Mouse (Mus musculus) heart, embryonic 15.5 days (tissue): Measurements from ENCODE around the gene Trpt1. TPM values are rescaled to one million over a fixed set of nuclear protein-coding genes. Genes with fewer than 3 reads are reported as not detected.
A peak's percentile ranks its signal among the peaks of the same experiment; 100 is the strongest.

Experiments
- ATAC-seq: fragments of 200-750 bp; cut with Nextera tagmentation; replicated peaks from 2 replicates; pipeline ENCODE4 v1.8.0; 2017; ENCODE audit warnings: low read depth, moderate TSS enrichment; ENCODE audit not compliant: insufficient number of reproducible peaks, insufficient read depth, low FRiP score
- H3K27ac ChIP-seq: fragments of 300-500 bp; sonication (generic); 2 replicates; pipeline ENCODE4 v1.5.1; 2015; ENCODE audit warnings: mild to moderate bottlenecking, inconsistent platforms
- H3K27me3 ChIP-seq: fragments of 300-500 bp; sonication (generic); 2 replicates; pipeline ENCODE4 v1.6.1; 2015; ENCODE audit warnings: inconsistent platforms
- H3K36me3 ChIP-seq: fragments of 300-500 bp; sonication (generic); 2 replicates; pipeline ENCODE4 v1.6.1; 2015; ENCODE audit warnings: mild to moderate bottlenecking, inconsistent platforms
- H3K4me1 ChIP-seq: fragments of 300-500 bp; sonication (generic); replicated peaks from 2 replicates; pipeline ENCODE4 v1.6.1; 2015; ENCODE audit warnings: inconsistent platforms
- H3K4me2 ChIP-seq: fragments of 300-500 bp; sonication (generic); 2 replicates; pipeline ENCODE4 v1.6.1; 2015; ENCODE audit warnings: inconsistent platforms, mild to moderate bottlenecking, moderate library complexity
- H3K4me3 ChIP-seq: fragments of 300-500 bp; sonication (generic); 2 replicates; pipeline ENCODE4 v1.5.1; 2015; ENCODE audit warnings: mild to moderate bottlenecking, inconsistent platforms
- H3K9ac ChIP-seq: fragments of 300-500 bp; sonication (generic); 2 replicates; pipeline ENCODE4 v1.6.1; 2015; ENCODE audit warnings: mild to moderate bottlenecking, inconsistent platforms
- H3K9me3 ChIP-seq: fragments of 300-500 bp; sonication (generic); replicated peaks from 2 replicates; pipeline ENCODE4 v1.6.1; 2016; ENCODE audit warnings: inconsistent platforms
- WGBS: fragments of 180-500 bp; shearing (Covaris S2); methylation state at CpG from one replicate; pipeline ENCODE4 v1.1.7; 2015; ENCODE audit warnings: mixed read lengths; 5-methylcytosine and 5-hydroxymethylcytosine counted together
- polyA plus RNA-seq: library from polyadenylated mRNA; unstranded; fragments of >200 nt; fragmentation: Nextera tagmentation; extraction: Ambion mirVana; gene quantifications from 2 replicates; pipeline ENCODE4 v1.2.1, GENCODE M21; 2015

Trpt1 gene
- polyA plus RNA-seq, 1 experiment from 2014 or later, result 17.4 TPM

DNA sequence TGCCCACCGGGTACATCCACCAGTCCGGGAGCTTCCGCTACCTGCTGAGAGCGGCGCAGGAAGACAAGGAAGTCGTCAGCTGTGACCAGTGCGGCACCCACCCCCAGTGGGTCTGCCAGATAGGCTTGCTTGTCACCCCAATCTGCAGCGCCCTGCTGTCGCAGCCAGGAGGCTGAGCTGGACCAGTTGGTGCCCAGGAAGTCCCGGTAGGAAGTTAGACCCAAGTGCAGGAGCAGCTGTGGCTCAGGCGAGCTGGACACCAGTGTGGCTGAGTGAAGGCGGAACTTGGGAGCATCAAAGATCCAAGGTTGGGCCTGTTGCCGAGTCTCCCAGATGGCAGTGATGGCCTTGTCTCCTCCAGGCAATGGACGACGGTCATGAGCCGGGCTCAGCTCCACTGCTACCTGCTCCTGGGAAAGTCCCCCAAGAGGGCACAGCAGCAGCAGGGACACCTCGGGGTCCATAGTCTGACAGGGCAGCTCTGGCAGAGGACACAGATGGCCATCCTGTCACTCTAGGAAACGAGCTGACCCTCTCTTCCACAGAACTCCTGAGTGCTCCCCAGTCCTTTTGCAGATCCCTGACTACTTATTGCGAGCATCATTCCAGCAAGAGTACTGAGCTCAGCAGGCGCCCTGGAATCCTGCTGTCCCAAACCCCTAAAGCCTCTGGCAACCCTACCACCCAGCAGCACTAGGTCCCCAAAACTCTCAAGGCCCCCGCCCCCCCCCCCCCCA, 508 bp upstream of the Trpt1 start:
- Histone ChIP-seq H3K4me2 (peak overlapping the region; percentile 85), H3K9ac (peak overlapping the region; percentile 82), H3K4me3 (peak overlapping the region; percentile 67), H3K27ac (peak overlapping the region; percentile 70), H3K4me1 (peaks cover 47% of the 10 kb centered on the region), H3K27me3 (no peaks in the 10 kb centered on the region), H3K36me3 (peaks cover 22% of the 10 kb centered on the region), H3K9me3 (no peaks in the 10 kb centered on the region)
- no peak for ATAC-seq
- 41% methylated on average over 21 of the region's 21 CpGs for WGBS

DNA sequence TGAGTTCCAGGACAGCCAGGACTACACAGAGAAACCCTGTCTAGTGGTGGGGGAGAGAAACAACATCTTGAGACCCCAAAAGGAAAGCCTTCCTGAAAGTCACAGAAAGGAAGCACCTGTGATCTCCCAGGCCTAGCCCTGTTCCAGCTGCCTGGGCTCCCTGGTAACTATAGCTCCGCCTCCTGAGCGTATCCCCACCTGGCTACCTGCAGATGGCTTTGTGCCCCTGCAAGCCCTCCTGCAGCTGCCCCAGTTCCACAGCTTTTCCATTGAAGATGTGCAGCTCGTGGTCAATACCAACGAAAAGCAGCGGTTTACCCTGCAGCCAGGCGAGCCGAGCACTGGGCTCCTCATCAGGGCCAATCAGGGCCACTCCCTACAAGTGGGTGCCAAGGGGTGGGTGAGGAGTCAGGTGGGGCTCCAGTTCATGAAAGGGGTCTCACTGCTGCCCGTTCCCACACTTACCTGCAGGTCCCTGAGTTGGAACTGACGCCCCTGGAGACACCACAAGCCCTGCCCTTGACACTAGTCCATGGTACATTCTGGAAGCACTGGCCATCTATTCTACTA, 1.9 kb downstream of the Trpt1 start:
- Histone ChIP-seq H3K9ac (no peak overlapping the region), H3K9me3 (no peaks in the 10 kb centered on the region), H3K4me2 (peak overlapping the region; percentile 85; the same call in 1 of the 2 replicates), H3K27me3 (no peaks in the 10 kb centered on the region), H3K4me3 (no peak overlapping the region), H3K27ac (no peak overlapping the region), H3K4me1 (peaks cover 42% of the 10 kb centered on the region), H3K36me3 (peaks cover 23% of the 10 kb centered on the region)
- 86% methylated on average over 9 of the region's 9 CpGs for WGBS
- ATAC-seq, result no peak

DNA sequence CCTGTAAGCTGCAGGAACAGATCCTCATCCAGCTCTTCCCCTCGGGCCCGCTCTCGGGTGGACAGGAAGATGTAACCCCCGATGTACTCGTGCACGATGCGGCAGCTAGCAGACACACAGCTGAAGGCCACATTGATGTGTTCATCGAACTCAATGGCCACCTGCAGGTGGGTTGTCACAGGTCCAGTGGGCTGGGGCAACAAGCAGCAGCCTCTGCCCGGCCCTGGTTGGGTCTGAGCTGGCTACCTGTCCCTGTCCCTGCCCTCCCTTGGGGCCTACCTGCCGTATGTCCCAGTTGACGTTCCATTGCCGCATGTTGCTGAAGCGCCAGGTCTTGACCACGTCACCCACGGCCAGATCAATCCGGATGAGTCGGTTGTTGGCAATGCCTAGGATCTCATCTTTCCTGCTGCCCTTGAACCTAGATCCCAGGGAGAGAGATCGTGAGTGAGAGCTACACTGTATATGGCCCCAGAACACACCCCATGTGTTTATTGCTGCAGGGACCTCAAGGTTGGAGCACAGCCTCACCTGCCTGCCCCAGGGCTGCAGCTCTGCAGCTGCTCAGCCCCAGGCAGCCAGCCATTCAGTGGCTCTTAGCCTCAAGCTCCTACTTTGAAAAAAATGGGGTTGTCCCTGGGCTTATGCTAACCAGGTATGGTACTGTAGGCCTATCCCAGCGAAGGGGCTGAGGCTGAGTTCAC, 3.6 kb downstream of the Trpt1 start:
- H3K36me3 ChIP-seq, result peaks cover 23% of the 10 kb centered on the region
- H3K27ac ChIP-seq, result no peak overlapping the region
- WGBS, result 93% methylated on average over 19 of the region's 19 CpGs
- no peaks in the 10 kb centered on the region for H3K9me3 ChIP-seq
- no peak overlapping the region for H3K4me3 ChIP-seq
- ATAC-seq, result no peak
- no peaks in the 10 kb centered on the region for H3K27me3 ChIP-seq
- no peak overlapping the region for H3K9ac ChIP-seq
- H3K4me2 ChIP-seq, result no peak overlapping the region
- H3K4me1 ChIP-seq, result peaks cover 31% of the 10 kb centered on the region

DNA sequence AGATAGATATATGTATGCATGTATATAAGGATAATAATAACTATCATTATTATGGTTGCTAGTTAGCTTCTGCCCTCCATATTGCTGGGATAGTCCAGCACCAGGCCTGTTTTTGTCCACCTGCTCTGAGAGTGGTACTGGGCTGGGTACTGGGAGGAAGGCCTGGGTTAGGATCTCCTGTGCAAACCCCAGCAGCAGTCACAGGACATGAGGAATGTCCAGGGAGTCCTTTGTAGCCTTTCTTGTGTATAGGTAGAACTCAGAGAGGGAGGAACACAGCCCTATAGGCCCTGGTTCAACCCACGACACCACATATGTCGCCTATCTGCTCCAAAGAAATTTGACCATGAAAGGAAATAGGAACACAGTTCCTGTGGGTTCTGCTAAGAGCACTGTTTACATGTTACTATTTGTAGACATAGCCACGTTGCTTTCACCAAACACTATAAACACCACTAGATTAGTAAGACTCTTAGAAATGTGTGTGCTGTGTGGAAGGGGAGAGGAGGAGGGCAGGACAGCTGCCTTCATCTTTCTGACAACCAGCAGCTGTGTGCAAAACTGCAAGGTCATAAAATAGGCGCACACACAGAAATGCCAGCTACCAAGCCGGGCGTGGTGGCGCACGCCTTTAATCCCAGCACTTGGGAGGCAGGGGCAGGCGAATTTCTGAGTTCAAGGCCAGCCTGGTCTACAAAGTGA, 11.1 kb downstream of the Trpt1 start:
- Histone ChIP-seq H3K27ac (no peak overlapping the region), H3K36me3 (no peaks in the 10 kb centered on the region), H3K9ac (no peak overlapping the region), H3K4me1 (peaks cover 8% of the 10 kb centered on the region), H3K4me2 (no peak overlapping the region), H3K4me3 (no peak overlapping the region), H3K9me3 (no peaks in the 10 kb centered on the region), H3K27me3 (no peaks in the 10 kb centered on the region)
- 79% methylated on average over 9 of the region's 9 CpGs for WGBS
- no peak for ATAC-seq

DNA sequence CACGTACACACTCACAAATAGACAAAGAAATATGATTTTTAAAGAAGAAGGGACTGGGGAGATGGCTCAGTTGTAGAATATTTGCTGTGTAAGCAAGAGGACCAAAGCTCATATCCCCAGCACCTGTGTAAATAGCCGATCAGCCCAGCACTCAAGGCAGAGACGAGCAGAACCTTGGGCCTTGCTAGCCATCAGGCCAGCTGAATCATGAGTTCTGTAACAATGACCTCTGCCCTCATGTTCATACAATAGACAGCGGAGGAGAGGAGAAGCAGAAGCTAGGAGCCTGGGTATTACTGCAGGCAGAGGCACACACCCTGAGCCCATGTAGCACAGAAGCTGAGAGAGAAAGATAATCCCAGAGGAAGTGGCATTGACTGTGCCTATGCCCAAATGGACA, 16.5 kb downstream of the Trpt1 start:
- no peaks in the 10 kb centered on the region for H3K27me3 ChIP-seq
- H3K27ac ChIP-seq, result no peak overlapping the region
- WGBS, result 84% methylated on average over 4 of the region's 4 CpGs

DNA sequence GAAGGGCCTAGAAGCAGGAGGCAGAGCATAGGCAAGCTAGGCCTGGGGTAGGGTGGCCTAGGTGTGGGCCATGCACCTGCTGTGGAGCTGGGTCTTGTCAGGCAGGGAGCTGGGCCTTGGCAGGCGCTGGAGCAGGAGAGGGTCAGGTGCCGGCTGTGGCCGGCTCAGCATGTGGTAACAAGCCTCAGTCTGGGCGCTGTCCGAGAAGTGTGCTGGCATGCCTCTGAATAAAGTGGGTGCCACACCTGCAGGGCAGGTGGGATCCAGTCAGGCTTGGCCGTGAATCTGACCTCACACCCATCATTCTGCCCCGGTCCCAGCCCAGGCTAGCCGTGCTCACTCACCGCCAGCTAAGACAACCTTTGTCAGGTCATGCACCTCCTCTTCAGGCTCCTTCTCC, 18.1 kb downstream of the Trpt1 start:
- ATAC-seq, result no peak
- H3K27ac ChIP-seq, result no peak overlapping the region
- no peaks in the 10 kb centered on the region for H3K27me3 ChIP-seq
- no peaks in the 10 kb centered on the region for H3K9me3 ChIP-seq
- no peaks in the 10 kb centered on the region for H3K36me3 ChIP-seq
- H3K4me2 ChIP-seq, result no peak overlapping the region
- WGBS, result 89% methylated on average over 9 of the region's 9 CpGs
- no peak overlapping the region for H3K9ac ChIP-seq
- no peak overlapping the region for H3K4me3 ChIP-seq
- H3K4me1 ChIP-seq, result peaks cover 3% of the 10 kb centered on the region

More for the DNA sequence above, 16.5 kb downstream of the Trpt1 start:
- Histone ChIP-seq H3K9me3 (no peaks in the 10 kb centered on the region), H3K4me1 (no peaks in the 10 kb centered on the region), H3K4me3 (no peak overlapping the region), H3K36me3 (no peaks in the 10 kb centered on the region), H3K4me2 (no peak overlapping the region), H3K9ac (no peak overlapping the region)
- ATAC-seq, result no peak

DNA sequence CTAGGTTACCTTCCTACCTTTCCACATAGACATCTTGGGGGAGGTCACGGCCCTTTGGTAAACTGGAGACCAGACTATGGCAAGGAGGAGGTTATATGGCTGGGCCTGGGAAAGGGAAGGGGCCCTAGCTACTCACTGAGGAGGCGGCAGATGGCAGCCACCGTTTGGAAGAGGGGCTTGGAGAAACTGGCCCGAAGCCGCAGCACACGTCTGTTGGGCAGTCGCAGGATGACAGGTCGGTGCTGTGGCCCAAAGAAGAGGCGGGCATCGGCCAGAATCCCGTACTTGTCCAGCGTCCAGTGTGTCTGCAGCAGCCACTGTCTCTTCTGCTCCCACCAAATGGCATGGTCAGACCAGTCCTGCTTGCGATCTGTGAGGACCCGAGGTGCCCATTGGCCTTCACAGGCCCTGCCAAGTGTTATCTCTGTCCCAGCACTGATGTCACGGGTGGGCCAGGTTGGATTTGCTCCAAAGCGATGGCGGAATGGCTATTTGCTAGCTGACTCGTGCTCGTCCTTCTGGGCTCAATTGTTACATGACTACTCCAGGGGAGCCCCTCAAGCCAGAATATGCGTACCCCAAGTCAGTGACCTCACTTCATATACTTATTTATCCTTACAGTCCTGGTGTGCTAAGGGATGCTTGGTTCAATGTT, 18.7 kb downstream of the Trpt1 start:
- 84% methylated on average over 20 of the region's 20 CpGs for WGBS
- H3K36me3 ChIP-seq, result peaks cover 1% of the 10 kb centered on the region; the same call in 1 of the 2 replicates
- ATAC-seq, result no peak

DNA sequence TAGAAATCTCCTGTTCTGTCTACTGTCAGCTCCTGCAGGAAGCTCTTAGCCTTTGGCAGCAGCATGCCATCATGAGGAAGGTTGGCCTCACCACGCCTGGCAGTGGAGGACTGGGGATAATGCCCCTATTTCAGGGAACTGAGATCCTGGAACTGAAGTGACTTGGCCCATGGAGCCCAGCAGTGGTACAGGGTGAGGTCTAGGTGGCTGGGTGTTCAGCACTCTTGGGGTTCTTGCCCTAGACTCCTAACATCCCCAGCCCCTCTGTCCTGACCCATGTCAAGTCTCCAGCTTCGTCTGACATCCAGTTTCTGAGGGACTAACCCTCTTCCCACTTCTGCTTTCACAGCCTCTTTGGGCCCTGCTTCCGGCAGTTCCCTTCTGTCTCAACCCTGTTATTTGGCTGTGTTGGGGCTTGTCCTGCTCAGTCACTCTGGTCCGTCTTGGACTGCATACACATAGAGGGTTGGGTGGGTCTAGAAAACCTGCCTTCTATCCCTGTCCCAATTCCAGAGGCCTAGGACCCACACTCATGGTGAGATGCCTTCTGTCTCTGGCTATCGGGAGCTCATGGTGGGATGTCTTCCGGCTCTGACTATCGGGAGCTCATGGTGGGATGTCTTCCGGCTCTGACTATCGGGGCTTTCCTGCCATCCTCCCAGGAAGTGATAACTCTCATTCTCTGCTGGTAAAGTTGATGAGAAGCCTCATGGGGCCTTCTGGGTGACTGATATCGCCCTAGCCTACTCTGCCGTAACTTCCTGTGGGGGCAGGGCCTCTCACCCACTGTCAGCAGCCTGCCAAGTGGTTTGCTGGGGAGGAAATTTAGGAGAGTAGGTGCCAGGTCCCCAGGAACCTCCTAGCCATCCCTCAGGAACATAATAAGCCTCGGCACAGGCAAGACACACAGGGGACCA, 21.9 kb downstream of the Trpt1 start:
- 56% methylated on average over 12 of the region's 12 CpGs for WGBS
- Histone ChIP-seq H3K4me3 (peak overlapping the region; percentile 20), H3K9ac (no peak overlapping the region), H3K27ac (peak overlapping the region; percentile 60), H3K27me3 (no peaks in the 10 kb centered on the region), H3K36me3 (peaks cover 33% of the 10 kb centered on the region), H3K9me3 (no peaks in the 10 kb centered on the region), H3K4me2 (peak overlapping the region; percentile 23; the same call in 1 of the 2 replicates), H3K4me1 (peaks cover 10% of the 10 kb centered on the region)
- no peak for ATAC-seq

More for the DNA sequence above, 18.7 kb downstream of the Trpt1 start:
- no peak overlapping the region for H3K9ac ChIP-seq
- peaks cover 7% of the 10 kb centered on the region for H3K4me1 ChIP-seq
- no peaks in the 10 kb centered on the region for H3K27me3 ChIP-seq
- H3K4me2 ChIP-seq, result no peak overlapping the region
- no peak overlapping the region for H3K27ac ChIP-seq
- H3K9me3 ChIP-seq, result no peaks in the 10 kb centered on the region
- no peak overlapping the region for H3K4me3 ChIP-seq

DNA sequence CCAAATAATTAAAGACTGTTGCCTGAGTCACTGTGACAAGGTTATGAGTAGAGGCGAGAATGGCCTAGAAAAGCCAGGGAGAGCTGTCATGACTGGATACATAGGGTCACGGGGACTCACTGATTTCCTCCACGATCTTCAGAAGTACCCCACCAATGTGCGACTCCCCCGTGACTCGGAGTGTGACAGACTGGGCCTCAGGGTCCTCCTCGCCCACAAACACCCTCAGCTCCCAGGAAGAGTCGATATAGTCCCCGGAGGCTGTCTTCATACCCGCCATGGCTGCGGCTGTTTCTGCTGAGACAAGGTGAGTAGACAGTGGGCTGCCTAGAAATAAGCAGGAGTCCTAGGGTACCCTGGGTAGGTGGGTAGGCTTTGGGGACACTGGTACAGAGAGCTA, 22.6 kb downstream of the Trpt1 start:
- H3K4me3 ChIP-seq, result peak overlapping the region; percentile 20
- H3K27ac ChIP-seq, result peak overlapping the region; percentile 60
- H3K9me3 ChIP-seq, result no peaks in the 10 kb centered on the region
- H3K9ac ChIP-seq, result no peak overlapping the region
- 80% methylated on average over 11 of the region's 11 CpGs for WGBS
- peaks cover 10% of the 10 kb centered on the region for H3K4me1 ChIP-seq
- peaks cover 40% of the 10 kb centered on the region for H3K36me3 ChIP-seq
- ATAC-seq, result no peak
- no peaks in the 10 kb centered on the region for H3K27me3 ChIP-seq
- H3K4me2 ChIP-seq, result peak overlapping the region; percentile 23; the same call in 1 of the 2 replicates

DNA sequence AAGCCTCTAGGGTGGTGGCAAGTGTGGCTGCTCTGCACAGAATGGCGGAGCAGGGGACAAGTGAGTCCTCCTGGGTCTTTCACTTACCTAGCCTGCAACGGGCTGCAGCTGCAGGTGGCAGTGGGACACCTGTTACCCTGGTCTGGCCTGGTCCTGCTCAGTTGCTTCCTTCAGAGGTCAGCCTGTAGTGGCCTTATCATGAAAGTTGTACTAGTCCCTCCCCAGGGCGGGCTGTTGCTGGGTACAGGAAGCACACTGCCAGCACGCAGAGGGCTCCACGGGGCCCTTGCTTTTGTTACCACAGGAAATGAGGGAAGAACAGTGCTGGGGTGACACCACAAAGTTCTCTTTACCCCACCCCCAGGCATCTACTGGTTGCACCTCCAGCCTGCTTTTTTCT, 23.3 kb downstream of the Trpt1 start, which contains the start of gene Fermt3:
Fermt3 (minus strand) TSS at position 279 of the 400 bp plus-strand sequence.
- Histone ChIP-seq H3K9me3 (no peaks in the 10 kb centered on the region), H3K27ac (peak within 1 kb of the TSS; percentile 60), H3K4me3 (peak within 1 kb of the TSS; percentile 20), H3K9ac (no peak within 1 kb of the TSS), H3K4me1 (peaks cover 10% of the 10 kb centered on the region), H3K4me2 (peak within 1 kb of the TSS; percentile 23; the same call in 1 of the 2 replicates), H3K27me3 (no peaks in the 10 kb centered on the region), H3K36me3 (peaks cover 45% of the 10 kb centered on the region)
- ATAC-seq, result peak; percentile 53; the same call in 1 of the 2 replicates
- 58% methylated on average over 5 of the region's 5 CpGs for WGBS
